Mouse (Mus musculus): ENCODE measurements around the gene Ticam1.
"Not testable (repeated sequence)": the region's sequence is repeated elsewhere in the genome, so short reads cannot be mapped to it uniquely, and the experiment has no call there.

Ticam1 gene

DNA sequence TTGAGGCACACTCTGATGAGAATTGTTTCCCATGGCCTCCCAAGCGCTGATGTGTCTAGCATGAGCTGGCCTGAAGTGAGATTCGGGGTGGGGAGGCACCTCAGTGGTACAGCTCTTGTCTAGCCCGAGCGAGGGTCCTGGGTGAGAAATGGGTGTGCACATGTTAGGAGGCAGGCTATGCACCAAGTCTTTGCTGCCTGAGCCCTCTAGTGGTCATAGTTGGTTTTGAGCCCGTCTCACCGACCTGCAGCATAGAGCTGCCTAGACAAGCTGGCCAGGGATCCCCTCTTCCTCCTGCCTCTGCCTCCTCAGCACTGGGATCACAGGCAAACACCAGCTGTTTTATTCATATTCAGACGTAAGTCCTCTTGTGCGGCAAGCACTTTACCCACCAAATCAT, 12.6 kb downstream of the Ticam1 start:
- DNase-seq (ENCODE audit: low spot score) = peak; percentile 60

DNA sequence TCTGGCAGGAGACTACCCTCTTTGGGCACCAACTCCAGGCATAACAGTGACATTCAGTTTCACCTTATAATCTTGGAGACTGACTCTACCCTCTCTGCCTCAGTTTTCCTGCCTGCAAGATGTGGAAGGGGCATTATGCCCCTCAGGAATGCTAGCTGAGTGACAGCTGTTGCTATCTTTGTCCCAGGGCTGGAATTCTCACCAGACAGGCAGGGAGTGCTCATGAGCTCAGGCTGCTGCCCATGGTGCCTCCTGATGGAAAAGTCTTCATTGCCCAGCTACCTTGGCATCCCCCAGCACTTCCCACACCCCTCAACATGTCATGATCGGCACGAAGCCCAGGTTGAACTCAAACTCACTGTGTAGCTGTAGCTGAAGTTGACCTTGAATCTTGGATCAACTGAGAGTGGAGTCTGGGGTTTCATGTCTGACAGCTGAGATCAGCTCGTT, 13.9 kb downstream of the Ticam1 start:
- DNase-seq (ENCODE audit: low spot score) = no peak

DNA sequence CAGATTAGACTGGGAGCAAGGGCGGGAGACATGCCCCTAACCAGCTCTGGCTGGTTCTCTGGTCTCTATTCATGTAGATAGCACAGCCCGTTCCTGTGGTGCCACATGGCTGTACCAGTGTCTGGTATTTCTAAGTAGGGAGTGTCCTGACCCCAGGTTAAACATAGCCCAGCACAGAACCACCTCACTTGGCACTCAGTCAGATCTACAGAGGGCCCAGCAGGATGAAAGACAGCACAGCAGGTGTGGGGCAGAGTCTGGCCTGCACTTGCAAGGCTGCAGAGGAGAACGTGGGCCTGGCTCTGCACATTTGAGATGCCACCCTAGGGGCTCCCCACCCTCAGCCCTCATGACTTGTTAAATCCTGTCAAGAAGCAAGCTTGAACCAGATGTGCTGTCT, 15.4 kb downstream of the Ticam1 start:
- no peak for DNase-seq (ENCODE audit: low spot score)

DNA sequence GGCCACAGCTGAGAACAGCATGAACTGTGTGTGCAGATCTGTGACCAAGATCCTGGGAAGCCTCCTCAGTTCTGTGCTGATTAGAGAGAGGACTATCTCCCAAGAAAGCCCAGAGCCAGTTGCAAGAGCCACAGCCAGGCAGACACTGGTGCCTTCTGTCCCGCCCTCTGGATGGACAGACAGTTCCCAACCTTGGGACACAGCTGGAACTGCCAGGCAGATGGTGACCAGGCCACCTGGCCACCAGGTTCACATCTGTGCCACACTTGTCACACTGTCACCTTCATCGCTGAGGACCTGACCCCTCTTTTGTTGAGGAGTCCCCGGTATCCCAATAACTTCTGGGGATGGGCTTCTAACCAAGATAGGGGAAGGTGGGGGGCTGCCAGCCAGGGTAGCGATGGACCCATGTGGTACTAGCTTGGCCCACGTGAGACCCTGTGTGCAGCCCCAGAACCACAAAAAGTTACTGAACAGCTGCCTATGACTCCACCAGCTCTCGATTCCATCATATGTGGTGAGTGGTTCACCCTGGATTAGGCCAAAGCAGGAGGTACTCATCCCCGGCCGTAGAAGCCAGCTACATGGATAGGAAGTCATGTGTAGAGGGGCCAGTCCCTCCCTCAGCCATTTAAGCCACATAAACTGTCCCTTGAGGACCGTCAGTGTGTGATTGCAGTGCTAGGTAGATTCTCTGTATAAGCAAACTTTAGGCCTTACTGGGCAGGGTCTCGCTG, 17.1 kb downstream of the Ticam1 start:
- DNase-seq (ENCODE audit: low spot score) = no peak

DNA sequence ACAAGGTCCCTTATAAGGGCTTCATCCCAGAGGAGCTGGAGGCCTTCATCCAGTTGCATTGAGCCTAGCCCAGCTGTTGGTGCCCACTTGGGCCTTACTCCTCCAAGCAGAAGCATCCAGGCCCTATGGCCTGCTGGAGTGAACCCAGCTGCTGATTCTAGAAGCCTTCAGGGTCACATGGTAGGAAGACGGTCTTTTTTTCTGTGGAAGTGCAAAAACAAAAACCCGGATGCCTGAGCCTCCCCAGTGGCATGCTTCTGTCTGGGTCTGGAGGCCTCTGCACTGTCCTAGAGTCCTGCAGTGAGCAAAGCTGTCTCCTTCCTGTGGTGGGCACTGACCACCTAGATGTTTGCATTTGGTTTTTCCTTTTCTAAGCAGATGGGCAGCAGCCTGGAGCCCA, 17.8 kb downstream of the Ticam1 start:
- DNase-seq (ENCODE audit: low spot score) = not testable (repeated sequence)

DNA sequence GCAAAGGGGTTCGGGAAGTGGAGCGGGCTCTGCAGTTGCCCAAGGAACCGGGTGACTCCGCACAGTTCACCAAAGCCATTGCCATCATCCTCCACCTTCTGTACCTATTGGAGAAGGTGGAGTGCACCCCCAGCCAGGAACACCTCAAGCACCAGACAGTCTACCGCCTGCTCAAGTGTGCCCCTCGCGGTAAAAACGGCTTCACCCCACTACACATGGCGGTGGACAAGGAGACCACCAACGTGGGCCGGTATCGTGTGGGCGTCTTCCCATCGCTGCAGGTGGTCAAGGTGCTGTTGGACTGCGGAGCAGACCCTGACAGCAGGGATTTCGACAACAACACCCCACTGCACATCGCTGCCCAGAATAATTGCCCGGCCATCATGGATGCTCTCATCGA, 18.3 kb downstream of the Ticam1 start:
- DNase-seq (ENCODE audit: low spot score) = not testable (repeated sequence)

DNA sequence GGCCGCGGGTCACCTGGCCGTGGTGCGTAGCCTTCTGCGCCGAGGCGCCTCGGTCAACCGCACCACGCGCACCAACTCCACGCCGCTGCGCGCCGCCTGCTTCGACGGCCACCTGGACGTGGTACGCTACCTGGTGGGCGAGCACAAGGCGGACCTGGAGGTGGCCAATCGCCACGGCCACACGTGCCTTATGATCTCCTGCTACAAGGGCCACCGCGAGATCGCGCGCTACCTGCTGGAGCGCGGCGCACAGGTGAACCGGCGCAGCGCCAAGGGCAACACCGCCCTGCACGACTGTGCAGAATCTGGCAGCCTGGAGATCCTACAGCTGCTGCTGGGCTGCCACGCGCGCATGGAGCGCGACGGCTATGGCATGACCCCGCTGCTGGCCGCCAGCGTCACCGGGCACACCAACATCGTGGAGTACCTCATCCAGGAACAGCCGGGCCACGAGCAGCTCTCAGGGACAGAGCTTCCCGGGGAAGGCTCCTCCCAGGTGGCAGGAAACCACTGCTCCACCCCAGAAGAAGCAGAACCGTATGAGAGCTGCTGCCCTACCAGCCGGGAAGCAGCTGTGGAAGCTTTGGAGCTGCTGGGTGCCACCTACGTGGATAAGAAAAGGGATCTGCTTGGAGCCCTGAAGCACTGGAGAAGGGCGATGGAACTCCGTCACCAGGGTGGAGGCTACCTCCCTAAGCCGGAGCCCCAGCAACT, 19.2 kb downstream of the Ticam1 start:
- DNase-seq (ENCODE audit: low spot score) = no peak

DNA sequence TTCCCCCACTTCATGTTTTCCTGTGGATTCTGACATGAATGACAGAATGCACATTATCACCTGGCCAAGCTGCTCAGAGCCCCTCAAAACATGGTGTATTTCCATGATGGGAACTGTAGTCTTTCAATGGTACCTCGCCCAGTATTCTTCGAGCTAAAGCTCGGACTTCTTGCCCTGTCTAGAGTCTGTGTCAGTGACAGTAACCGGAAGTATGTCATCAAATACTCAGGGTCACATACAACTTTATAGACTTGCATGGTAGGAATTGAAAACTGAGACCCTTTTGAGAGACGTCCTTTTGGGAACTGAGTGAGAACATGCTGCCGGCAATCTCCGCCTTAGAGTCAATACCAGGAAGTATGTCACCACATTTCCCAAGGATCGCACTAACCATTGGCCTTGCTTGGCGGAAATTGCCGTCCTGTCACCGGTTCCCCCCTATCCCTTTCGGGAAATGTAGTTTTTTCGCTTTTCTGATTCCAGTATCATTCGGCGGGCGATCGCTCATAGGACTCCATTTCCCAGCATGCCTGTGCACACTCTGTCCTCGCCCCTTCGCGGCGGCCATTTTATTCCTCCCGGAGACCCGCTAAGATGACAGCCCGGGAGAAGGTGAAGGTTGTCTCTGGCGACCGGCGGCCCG, 20.2 kb downstream of the Ticam1 start, which contains the start of gene Fem1a:
TSS of gene Fem1a (plus strand) at position 572 of the 643 bp plus-strand sequence.
- peak; percentile 83 for DNase-seq (ENCODE audit: low spot score)

DNA sequence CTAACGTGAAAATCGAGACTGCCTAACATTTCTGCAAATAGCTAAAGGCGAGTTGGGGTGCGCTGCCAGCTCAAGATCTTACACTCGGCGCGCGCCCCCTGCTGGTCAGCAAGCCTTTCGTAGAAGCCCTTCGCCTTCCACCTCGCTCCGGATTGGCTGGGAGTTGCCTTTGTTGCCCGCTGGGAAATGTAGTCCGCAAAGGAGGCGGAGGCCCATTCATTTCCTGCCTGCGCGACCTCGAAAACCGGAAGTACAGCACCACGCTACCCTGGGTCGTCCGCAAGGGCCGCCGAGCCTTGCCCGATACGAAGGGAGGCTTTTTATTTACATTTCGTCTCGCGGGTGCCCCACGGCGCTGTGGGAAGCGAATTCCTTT, 20.7 kb downstream of the Ticam1 start:
- peak; percentile 94 for DNase-seq (ENCODE audit: low spot score)

DNA sequence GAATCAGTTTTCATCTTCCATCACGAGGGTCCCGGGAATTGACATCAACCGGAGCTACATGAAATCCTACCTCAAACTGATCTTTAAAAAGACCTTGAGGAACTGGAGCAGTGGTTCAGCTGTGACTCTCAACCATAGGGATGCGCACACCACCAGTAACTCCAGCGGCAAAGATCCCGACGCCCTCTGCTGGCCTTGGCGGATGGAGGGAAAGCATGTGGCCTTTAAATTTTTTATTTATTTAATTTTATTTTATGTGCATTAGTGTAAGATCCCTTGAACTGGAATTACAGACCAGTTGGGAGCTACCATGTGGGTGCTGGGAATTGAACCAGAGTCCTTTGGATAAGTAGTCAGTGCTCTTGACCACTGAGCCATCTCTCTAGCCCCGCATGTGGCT, 21.2 kb downstream of the Ticam1 start:
- no peak for DNase-seq (ENCODE audit: low spot score)

DNA sequence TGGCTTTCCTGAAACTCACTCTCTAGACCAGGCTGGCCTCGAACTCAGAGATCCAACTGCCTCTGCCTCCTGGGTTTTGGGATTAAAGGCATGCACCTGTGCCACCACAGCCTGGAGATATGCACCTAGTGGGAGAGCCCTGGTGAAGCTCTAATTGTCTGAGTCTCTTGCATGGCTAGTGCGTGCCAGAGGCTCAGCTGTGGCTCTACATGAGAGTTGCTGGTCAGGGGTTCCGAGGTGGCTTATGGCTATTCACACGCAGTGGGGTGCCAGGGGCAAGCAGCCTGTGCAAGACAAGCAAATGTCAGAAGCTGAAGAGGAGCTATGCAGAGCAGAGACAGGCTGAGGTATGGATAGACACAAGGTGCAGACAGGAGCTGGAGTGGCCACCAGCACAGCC, 21.9 kb downstream of the Ticam1 start:
- no peak for DNase-seq (ENCODE audit: low spot score)

DNA sequence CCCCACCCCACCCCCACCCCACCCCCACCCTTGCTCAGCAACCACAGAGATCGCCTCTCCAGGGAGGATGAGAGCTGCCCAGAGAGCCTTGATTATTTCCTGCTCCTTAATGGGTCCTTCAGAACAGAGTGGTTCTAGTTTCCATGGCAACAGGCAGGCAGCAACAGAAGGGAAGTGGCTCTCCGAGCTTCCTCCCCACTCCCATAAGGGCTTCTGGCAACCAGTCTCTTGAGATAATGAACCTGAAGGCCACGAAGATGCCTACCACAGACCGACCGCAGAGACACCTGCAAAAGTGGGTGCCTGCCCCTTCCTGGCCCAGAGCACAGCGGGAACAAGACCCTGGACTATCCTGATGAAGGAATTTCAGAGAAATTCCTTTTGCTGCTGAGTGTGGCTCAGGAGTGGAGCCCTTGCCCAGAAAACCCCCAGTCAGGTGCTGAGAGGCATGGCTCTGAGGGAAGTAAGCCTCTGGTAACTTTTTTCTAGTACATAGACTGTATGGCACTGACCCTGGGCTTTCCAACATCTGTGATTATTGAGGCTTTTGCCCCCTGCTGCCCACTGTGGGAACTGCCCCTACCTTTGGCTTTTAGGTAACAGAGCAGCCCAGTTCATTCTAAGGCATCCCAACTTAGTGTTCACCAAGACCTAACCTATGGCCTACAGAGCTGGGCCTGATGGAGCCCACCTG, 25.3 kb downstream of the Ticam1 start:
- peak; percentile 56 for DNase-seq (ENCODE audit: low spot score)

DNA sequence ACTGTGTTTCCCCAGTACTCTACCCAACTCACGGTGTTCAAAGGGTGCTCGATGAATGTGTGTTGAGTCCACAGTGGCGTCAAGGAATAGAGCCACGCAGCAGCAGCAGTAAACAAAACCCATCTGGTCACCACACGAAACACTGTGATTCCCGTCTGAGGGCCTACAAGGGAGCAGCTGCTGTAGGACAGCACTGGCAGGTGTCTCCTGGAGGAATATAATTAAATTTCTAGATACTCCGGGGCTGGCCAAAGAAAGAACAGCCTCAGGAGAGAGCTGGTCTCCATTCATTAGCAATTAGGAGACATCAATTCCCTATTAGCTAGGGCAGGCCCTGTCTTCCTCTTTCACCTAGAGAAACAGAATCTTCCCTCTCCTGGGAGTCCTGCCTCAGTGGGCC, 31.0 kb downstream of the Ticam1 start:
- no peak for DNase-seq (ENCODE audit: low spot score)

DNA sequence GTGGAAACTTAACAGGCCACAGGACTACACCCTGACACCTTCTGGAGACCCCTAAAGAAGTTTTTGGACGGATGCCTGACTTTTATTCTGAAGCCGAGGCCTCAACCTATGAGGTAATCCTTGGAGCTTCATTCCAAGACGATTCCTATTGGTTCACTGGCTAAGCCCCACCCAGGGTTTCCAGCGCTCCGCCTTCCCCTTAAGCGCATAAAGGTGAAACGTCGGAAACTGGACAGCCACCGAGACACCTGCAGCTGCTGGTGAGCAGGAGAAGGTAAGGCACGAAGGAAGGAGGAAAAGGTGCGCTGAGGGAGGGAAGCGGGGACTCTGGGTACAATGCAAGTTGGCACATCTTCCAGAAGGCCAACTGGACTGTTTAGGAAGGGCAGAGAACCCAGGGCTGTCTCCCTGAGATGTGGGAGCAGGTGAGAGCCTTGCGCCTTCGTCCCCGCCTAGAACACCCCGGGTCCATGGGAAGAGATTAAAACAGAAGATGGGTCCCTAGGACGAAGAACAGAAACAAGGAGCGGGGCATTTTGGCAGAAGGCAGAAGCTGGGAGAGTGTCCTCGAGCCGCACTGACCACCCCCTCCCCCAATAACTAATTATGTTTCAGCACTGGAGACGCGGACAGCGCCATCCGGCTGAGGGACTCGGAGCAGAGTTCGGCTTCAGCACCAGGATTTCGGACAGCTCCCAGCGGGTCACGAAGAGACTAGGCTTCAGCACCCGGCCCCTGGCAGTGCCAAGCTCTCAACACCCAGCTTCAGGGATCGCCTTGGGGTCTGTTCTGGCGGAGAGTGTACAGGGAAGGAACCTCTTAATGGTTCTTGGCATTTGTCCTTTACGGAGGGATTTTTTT, 34.8 kb downstream of the Ticam1 start:
- DNase-seq (ENCODE audit: low spot score) = peak; percentile 68

DNA sequence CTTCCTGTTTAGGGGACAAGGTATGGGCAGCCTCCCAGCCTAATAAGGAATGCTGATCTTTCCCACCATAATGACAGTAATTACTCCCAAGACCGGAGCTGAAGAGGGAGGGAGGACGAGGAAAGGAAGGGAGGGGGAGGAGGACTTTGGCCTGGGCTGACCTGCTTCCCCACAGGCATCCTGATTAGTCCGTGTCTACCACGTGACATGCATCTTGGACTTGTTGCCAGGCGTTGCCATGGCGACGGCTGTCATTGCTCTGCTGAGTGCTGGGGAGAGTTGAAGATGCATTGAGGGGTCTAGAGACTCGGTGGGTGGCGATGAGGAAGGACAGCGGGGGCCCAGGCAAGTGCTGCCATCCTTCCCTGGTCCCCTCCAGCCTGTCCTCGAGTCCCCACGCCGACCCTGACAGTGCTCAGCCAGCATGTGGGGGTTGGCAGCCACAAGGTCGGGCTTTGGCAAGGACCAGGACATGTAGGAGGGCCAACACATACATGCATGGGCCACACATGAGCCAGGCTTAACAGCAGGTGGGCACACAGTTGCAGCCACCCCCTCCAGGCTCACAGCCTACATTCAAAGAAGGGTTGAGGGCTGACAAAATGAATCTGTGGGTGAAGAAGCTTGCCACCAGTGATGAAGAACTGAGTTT, 42.6 kb downstream of the Ticam1 start:
- no peak for DNase-seq (ENCODE audit: low spot score)

DNA sequence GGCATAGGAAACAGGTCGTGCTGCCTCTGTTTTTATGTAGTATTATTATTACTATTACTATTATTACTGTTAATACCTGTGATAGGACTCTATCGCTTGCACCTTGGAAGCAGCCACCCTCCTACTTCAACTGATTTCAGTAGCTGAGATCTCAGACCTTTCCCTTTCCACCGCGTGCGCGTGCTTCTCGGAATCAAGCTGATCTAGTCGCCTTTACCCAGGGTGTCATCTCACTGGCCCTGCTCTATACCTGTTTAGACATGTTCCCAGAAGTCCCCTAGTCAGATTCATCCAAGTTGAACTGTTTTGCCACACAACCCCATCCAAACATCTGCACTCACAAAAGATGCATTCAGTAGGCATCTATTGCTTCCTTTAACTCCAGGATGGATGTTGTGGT, 43.2 kb downstream of the Ticam1 start:
- no peak for DNase-seq (ENCODE audit: low spot score)

DNA sequence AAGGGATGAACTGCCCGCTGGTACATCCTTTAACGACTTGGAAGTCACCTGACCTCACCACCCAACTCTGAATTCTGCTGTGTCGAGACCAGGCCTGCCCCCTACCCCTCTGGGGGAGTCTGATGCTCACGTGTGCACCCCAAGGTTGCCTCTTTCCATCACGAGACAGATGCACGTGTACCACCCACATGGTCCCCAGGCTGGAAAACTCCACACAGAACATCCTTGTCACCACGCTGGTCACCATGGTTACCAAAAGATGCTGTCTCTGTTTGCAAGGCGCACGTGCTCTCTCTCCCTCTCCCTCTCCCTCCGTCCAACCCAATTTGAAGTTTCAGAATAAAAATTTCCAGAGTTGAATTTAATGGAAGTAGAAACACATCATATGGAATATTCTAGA, 46.6 kb downstream of the Ticam1 start:
- no peak for DNase-seq (ENCODE audit: low spot score)

DNA sequence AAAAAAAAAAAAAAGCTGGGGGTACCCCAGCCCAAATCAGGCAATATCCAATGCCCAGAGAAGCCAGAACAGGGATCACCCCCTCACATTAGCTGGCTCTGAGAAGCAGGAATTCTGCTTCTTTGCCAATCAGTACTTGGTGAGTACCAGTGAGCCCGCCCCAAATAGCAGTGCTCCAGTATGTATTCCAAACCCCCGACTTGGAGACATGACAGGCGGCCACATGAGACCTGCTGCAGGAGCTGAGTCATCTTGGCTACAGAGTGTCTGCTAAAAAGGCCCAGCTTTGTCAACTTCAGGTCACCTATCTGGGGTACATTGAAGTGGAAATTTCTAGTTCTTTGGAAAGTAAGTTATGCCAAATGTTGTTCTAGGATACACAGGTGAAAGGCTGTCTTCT, 50.0 kb downstream of the Ticam1 start:
- DNase-seq (ENCODE audit: low spot score) = no peak

DNA sequence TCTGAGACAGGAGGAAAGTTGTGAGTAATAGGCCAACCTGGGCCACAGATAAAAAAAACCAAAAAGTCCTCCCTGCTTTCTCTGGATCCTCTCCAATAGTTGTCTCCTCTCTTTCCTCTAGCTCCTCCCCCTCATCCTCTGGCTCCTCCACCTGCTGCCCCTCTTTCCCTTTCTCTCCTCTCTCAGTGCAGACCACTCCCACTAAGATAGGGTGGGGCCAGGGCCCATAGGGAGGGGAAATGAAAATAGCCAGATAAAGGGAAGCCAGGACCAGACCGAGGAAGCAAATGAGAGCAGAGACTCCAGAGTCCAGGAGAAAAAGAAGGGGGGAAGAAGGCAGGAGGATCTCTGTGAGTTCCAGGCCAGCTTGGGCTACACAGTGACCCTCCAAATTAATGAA, 51.7 kb downstream of the Ticam1 start:
- no peak for DNase-seq (ENCODE audit: low spot score)

DNA sequence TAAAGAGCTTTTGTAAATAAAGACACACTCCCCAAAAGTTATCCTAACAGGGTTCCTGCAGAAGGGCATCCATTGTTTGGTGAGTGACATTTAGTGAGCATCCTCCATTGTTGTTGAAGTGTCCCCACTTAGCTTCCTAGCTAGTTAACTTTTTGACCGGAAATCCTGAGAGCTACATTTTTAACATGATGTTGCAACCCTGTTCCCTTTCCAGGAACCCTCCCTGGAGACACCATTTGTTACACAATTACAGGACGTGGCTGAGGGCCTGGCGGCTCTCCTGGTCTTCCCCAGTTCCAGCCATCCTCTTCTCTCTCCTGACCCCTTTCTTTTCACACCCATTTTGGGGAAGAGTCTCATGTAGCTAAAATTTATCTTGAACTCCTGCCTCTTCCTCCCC, 56.8 kb downstream of the Ticam1 start:
- no peak for DNase-seq (ENCODE audit: low spot score)
